Mouse (Mus musculus) lung, adult 2 months (tissue): Measurements from ENCODE around the gene Sbk2. TPM values are rescaled to one million over a fixed set of nuclear protein-coding genes. Genes with fewer than 3 reads are reported as not detected.
"Not testable (repeated sequence)": the region's sequence is repeated elsewhere in the genome, so short reads cannot be mapped to it uniquely, and the experiment has no call there.

Source experiments
- DNase-seq: peaks from one replicate; pipeline ENCODE4 v3.0.0; 2022
- H3K4me1 ChIP-seq: fragments of 200-500 bp; 2 replicates; pipeline ENCODE4 v1.6.1; 2011; ENCODE audit warnings: low read length; ENCODE audit not compliant: control insufficient read depth, insufficient read depth
- H3K4me3 ChIP-seq: fragments of 200-500 bp; replicated peaks from 2 replicates; pipeline ENCODE3; 2011; ENCODE audit warnings: low read depth, mild to moderate bottlenecking, control low read depth, low read length; ENCODE audit errors: extremely low read depth
- CTCF ChIP-seq: fragments of 200-500 bp; IDR thresholded peaks from 2 replicates; pipeline ENCODE4 v1.5.1; 2011; ENCODE audit warnings: mild to moderate bottlenecking, low read length, control low read depth; ENCODE audit not compliant: insufficient read depth
- POLR2A ChIP-seq: fragments of 200-500 bp; IDR thresholded peaks from 2 replicates; pipeline ENCODE4 v1.6.1; 2011; ENCODE audit warnings: low read depth, mild to moderate bottlenecking, control low read depth, low read length, borderline replicate concordance; ENCODE audit errors: extremely low read depth
- WGBS: fragments of 180-500 bp; shearing (Covaris S2); methylation state at CpG from one replicate; pipeline ENCODE4 v1.1.7; 2018; 5-methylcytosine and 5-hydroxymethylcytosine counted together
- polyA plus RNA-seq: library from polyadenylated mRNA; depleted of rRNA; stranded (reverse); fragments of >200 nt; gene quantifications from 2 replicates; pipeline ENCODE4 v1.2.3, GENCODE M21; 2012; rRNA removed

The Sbk2 gene
- polyA plus RNA-seq: 5.6 and 24.2 TPM in 2 replicates

DNA sequence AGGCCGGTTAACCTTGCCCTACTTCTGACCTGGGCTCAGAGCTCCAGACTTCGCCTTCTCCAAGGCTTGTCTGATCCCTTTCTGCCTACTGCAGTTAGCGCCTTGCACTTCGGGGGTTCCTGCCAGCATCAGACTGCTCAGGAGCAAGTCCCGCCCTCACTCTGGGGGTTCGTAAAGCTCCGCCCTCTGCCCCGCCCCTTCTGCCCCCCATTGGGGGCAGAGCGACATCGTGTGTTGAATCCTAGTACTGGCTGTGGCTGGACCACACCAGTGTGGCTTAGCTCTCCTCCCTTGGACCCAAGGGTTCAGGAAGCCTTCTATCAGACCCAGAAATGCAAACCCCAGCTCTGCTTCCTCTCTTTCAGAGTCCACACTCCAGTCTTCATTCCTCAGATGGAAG, at the start of gene Sbk2:
Gene Sbk2, minus strand, starts transcription at position 135 of the 400 bp plus-strand sequence.
- no peak within 1 kb of the TSS for H3K4me3 ChIP-seq
- peak; percentile 80 for DNase-seq
- TF ChIP-seq POLR2A (no peak), CTCF (peak; percentile 69)
- 4% methylated on average over 10 of the region's 10 CpGs for WGBS
- H3K4me1 ChIP-seq: no peaks in the 10 kb centered on the region

DNA sequence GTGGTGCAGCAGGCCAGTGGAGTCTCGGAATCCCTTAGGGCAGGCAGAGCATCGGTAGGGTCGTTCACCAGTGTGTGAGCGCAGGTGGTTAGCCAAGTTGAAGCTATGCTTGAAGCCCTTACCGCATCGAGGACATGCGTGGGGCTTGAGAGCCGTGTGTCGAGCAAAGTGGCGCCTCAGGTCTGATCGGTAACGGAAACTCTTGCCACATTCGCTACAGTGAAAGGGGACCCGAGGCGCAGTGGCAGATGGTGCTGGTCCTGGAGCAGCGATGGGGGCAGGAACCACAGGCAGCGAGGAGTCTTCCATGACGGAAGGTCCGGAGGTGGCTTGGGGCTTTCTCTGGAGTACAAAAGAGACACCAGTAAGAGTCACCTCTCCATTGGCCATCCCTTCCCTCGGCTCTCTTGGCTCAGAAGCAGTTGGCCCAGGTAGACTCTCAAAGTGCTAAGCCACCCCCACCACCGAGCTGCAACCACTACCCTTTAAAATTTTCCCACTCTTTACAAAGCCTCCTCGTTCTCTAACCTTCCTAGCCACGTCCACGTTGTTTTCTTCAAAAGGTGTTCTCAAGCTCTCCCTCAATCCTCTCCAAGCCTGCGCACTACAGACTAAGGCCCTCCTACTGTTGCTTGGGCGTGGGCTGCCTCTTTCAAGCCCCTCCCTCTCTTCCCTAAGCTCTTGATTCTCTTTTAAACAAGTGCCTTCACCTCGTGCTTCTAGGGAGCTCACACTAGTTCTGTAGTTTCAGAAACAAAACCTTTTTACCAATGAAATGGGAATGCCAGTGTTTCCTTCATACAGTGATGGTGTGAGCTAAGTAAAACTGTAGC, 48.7 kb upstream of the Sbk2 start:
- TF ChIP-seq CTCF: no peak
- TF ChIP-seq POLR2A: no peak
- WGBS: 83% methylated on average over 27 of the region's 27 CpGs
- H3K4me1 ChIP-seq: peaks cover 4% of the 10 kb centered on the region; the same call in 1 of the 2 replicates
- H3K4me3 ChIP-seq: no peak overlapping the region
- DNase-seq: no peak

DNA sequence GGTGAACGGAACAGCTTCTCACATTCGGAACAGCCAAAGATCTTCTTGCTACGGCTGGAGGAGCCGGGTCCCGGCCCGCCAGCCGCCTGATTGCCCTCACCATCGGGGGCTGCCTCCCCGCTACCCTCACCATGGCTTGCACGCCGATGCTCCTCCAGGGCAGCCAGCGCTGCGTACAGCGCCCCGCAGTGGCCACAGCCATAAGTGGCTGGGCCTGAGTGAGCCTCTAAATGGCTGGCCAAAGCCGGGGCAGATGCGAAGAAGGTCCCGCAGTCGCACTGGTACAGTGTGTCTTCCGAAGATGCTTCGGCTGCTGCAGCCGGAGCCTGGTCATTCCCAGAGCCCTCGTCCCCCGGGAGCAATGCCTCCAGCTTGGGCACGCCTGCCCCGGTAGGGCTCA, 44.0 kb upstream of the Sbk2 start:
- TF ChIP-seq POLR2A (no peak), CTCF (no peak)

DNA sequence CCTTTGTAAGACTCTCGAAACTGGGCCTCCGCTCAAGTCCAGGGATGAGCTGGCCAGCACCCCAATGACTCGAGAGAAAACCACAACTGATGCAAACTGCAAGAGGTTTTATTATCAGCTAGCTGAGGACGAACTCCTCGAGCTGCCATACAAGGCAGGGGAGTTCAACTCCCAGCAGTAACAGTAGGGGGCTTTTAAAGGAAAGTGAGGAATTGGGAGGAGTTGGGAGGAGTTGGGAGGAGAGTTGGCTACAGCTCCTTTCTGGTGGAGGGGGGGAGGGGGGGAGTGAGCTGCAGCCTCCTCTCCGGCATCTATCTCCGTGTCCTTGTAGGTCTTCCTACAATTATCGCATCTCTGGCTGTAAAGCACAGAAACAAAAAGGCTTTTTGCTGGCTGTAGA, 38.7 kb upstream of the Sbk2 start:
- 69% methylated on average over 8 of the region's 8 CpGs for WGBS
- not testable (repeated sequence) for DNase-seq, H3K4me3 ChIP-seq, H3K4me1 ChIP-seq

More for the DNA sequence above, 44.0 kb upstream of the Sbk2 start:
- DNase-seq: no peak
- 97% methylated on average over 26 of the region's 26 CpGs for WGBS
- Histone ChIP-seq H3K4me3 (no peak overlapping the region), H3K4me1 (peaks cover 2% of the 10 kb centered on the region; the same call in 1 of the 2 replicates)

DNA sequence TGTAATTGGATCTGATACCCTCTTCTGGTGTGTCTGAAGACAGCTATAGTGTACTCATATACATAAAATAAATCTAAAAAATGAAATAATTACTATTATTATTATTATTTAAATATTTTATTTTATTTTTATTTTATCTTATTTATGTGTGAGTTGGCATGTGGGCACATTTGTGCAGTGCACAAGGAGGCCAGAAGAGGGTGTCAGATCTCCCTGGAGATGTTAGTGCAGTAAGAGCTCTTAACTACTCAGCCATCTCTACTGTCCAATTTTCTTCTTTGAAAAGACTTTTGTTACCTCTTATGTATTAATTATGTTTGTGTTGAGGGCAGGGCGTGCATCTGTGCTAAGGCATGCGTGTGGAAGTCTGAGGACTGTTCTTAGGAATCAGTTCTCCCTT, 35.7 kb upstream of the Sbk2 start:
- DNase-seq: no peak
- 64% methylated on average over 2 of the region's 2 CpGs for WGBS
- TF ChIP-seq POLR2A: no peak
- TF ChIP-seq CTCF: peak; percentile 39

DNA sequence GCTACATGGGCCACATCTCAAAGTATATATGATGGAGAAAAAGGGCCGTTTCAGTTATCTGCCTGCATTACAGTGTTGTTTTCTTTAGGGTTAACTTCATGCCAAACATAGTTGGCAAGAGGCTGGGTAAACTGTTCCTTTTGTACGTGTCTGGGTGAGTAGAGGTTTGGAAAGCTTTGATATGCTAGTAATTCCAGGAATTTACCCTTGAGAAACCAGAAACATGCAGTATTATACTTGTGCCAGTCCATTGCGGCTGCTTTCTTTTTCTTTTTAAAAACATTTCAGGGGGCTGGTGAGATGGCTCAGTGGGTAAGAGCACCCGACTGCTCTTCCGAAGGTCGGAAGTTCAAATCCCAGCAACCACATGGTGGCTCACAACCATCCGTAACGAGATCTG, 32.7 kb upstream of the Sbk2 start:
- WGBS: 35% methylated on average over 8 of the region's 8 CpGs
- no peak overlapping the region for H3K4me3 ChIP-seq

More for the DNA sequence above, 35.7 kb upstream of the Sbk2 start:
- Histone ChIP-seq H3K4me1 (0 out of 2 replicates have a peak, but pooled peaks cover 6% of the 10 kb centered on the region), H3K4me3 (no peak overlapping the region)

DNA sequence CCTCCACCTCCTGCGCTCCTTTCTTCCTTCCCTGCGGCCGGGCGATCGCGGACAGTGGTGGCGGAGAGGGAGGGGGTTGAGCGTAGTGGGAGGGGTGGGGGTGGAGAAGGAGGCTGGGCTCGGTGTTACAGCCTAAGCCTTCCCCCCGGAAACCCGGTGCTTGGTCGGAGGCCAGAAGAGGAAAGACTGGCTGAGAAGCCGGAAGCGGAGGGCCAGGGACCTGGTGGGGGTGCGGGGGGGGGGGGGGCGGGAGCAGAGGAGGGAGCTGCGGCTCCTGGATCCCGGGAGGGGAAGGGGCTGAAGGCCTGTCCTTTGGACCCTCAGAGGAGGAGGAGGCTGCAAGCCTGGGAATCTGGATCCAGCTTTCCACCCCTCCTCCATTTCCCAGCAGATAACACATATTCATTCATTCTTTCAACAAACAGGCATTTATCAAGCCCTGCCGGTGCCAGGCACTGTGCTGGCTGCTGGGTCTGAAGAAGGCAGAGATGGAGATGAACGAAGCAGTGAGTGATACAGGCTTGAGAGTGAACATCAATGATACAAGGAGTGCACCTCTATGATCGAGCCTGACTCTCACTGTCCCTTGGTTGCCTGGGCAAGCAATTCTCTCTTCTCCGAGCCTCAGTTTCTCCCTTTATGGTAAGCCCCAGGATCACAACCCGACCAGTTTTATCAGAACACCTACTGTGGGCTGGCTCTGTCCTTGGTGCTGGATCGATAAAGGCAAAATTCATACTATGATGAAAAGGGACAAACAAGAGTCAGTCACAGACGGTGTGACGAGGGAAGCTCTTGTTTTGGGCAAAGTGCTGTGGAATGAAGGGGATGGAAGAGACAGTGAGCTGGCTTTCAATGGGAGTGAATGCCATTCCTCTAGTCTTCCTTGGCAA, 32.0 kb upstream of the Sbk2 start, which contains the start of gene Zfp579:
Gene Zfp579, minus strand, starts transcription at position 156 of the 893 bp plus-strand sequence.
- Histone ChIP-seq H3K4me3 (peak within 1 kb of the TSS; percentile 82), H3K4me1 (0 out of 2 replicates have a peak, but pooled peaks cover 6% of the 10 kb centered on the region)
- TF ChIP-seq POLR2A: peak; percentile 44; the same call in 1 of the 2 replicates
- no peak for TF ChIP-seq CTCF
- WGBS: 4% methylated on average over 18 of the region's 26 CpGs
- peak; percentile 91 for DNase-seq

More for the DNA sequence above, 32.7 kb upstream of the Sbk2 start:
- no peak for DNase-seq
- 0 out of 2 replicates have a peak, but pooled peaks cover 6% of the 10 kb centered on the region for H3K4me1 ChIP-seq
- no peak for TF ChIP-seq POLR2A
- TF ChIP-seq CTCF: no peak

DNA sequence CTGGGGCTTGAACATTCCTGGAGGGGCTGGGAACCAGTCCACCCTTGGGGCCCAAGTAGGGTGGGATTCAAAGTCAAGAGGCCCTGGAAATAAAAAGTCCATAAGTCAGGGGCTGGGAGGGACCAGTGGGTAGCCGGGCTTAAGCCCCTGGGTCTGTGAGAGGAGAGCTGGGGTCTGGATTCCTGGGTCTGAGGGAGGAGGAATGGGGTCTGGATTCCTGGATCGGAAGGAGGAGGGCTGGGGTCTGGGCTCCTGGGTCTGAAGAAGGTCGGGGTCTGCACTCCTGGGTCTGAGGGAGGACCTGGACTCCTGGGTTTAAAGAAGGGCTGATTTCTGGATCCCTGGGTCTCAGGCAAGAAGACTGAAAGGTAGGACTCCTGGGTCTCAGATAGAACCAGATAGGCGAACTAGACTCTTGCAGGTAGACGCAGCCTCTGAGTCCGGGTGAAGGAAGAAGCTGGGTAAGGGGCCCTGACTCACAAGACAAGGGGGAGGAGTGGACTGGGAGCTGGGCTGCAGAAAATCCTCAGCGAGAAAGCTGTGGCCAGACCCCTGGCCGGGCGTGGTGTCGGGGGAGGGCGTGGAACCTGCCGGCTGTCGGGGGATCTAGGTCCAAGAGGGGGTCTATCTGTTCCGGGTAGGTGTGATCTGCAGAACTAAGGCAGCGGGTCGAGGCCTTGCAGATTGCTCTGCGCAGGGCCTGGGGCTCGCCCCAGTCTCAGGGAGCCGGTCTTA, 31.2 kb upstream of the Sbk2 start:
- no peak for TF ChIP-seq CTCF
- no peak for TF ChIP-seq POLR2A
- 0 out of 2 replicates have a peak, but pooled peaks cover 6% of the 10 kb centered on the region for H3K4me1 ChIP-seq
- H3K4me3 ChIP-seq: peak overlapping the region; percentile 82
- 7% methylated on average over 19 of the region's 19 CpGs for WGBS
- no peak for DNase-seq
